Mouse (Mus musculus): ENCODE data around the gene Tigd3. TPM values are rescaled to one million over a fixed set of nuclear protein-coding genes. Genes with fewer than 3 reads are reported as not detected.

The Tigd3 gene
- total RNA-seq, 2 experiments from 2014 or later: 6.5 to 8.1 TPM

DNA sequence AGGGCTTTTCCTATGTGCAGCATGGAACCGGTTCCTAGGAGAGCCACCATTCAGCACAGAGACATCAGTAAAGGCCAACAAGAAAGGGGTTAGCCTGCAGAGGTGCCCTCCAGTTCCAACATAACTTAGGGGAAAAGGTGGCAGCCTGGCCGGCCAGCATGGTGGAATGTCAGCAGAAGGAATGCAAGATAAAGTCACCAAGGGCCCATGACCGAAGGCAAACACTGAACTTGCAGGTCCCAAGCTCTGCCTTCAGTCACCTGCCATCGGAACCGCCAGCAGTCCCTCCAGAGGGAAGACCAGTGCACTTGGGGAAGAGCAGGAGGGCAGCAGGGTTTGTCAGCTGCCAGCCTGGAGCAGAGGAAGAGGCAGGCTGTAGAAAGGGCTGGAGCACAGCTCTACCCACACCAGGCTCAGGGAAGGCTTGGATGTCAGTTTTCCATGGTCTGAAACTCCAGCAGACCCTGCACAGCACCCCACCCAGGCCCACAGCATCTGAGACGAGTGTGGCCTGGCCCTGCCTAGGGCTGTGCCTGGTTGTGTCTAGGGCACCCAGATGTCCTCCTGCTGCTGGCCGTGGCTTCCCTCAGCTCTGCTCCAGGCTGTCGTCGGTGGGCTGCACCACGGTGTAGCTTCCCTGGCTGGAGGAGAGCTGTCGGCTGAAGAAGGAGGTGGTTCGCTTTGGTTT lies 41.8 kb downstream of the Tigd3 start:
- no peak for DNase-seq (ENCODE audit: extremely low spot score in 1 of 2, low spot score in 2 of 2)
- intact Hi-C loops (cut with DNase I): loop anchor here (10.0 kb wide), 1 partner anchor 157 kb away; no protein-coding TSS in a partner anchor

DNA sequence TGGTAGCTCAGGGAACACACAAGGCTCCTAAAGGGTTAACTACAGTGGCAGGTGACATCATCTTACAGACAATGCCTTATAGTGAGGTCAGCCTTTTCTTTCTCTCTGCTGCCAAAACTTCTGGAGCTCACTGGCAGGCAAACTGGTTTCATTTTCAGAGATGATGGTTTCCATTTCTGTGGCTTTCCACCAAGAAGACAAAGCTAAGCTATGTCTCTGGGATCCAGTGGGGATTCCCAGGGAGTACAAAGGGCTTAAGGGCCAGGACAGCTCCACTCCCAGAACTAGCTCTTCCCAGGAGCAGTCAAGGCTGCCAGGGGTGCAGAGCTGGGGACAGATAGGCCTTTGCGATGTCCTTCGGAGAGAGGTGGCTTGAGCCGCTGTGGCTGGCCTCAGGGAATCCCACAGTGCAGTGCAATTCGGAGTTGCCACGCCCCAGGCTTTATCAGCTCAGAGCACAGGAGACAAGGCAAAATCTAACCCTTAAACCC lies 42.4 kb downstream of the Tigd3 start:
- no peak for DNase-seq (ENCODE audit: extremely low spot score in 1 of 2, low spot score in 2 of 2)
- intact Hi-C loops (cut with DNase I): loop anchor here (2.0 to 10.0 kb wide), 2 partner anchors 59 to 157 kb away; no protein-coding TSS in a partner anchor

DNA sequence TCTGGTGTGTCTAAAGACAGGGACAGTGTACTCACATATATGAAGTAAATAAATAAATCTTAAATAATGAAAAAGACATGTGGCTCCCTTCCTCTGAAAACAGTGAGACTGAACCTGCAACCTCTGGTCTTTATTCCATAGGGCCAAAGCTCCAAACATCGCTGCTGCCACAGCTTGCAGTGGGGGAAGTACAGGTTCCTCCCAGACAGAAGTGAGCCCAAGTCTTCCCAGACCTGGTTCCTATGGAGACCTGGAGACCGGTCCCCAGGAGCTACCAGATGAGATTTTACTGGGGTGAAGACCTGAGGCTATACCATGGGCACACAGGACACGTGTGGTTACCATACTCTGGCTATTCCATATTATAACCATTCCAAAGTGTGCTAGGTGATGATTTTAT lies 43.1 kb downstream of the Tigd3 start:
- intact Hi-C loops (cut with DNase I): loop anchor here (2.0 to 10.0 kb wide), 2 partner anchors 58 to 156 kb away; no protein-coding TSS in a partner anchor
- no peak for DNase-seq (ENCODE audit: extremely low spot score in 1 of 2, low spot score in 2 of 2)

DNA sequence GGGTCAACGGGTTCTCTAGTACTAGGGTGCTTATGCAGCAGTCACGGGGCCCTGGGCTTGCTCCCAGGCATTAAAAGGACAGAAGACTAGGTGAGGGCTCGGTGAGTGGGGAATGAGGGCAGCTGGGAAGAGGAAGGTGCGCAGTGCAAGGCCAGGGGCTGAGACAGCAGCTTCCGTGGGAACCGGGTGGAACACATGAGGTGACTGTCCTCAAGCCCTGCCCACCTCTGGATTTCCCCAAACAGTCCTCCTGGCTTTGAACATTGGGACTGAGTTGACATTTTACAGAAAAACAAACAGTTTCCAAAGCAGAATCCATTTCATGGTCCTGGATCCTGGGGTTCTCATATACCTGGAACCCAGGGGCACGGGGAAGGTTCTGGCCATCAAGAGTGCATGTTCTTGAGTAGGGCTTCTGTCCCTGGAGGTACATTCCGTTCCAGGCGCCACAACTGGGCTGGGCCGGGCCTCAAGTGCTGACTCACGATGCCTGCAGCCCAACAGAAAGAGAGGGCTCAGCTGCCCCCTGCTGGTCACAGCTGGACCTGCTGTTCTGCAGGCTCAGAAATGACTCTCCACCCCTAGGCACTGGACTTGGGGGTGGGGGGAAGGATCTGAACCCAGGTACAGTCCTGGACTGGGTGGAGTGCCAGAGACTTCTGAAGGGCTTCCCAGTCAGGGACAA lies 44.0 kb downstream of the Tigd3 start:
- peak; percentile 86 to 95 for DNase-seq (ENCODE audit: extremely low spot score in 1 of 2, low spot score in 2 of 2)
- intact Hi-C loops (cut with DNase I): loop anchor here (2.0 to 10.0 kb wide), 2 partner anchors 57 to 155 kb away; no protein-coding TSS in a partner anchor

DNA sequence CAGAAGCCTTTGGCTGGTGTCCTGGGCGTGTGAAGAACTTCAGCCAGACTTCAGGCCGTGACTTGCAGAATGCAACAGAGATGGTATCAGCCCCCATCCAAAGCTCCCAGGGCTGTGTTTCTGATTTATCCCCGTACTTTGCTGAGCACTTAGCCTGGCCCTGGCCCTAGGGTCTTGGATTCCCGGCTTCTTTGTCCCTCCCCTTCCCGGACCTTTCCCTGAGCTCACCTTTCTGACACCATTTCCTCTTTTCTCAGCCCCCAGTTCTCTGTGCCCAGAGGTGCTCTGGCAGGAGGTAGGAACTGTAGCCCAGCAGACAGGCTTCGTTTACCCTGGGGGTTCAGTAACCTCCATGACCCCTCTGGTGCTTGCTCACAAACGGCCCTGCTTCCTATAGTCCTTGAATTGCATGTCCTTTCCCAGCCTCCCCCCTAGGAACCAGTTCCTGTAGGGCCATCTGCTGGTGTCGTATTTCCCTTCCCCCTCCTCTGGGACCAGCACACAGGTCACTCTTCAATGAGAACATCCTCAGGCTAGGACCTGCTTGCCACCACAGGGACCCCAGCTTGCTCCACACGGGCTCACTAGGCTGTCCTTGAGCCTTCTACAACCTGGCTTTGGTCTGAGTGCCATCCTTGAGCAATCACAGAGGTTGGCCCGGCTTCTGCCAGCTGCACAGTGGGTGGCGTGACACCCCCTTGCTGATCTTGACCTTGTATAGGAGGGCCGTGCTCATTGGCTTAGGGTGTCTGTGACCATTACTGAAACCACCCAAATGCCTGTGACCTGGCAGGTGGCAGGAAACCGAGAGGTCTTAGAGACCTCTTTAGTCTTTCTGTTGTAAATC lies 44.9 kb downstream of the Tigd3 start:
- DNase-seq (ENCODE audit: extremely low spot score in 1 of 2, low spot score in 2 of 2): no peak
- intact Hi-C loops (cut with DNase I): no loop called here

DNA sequence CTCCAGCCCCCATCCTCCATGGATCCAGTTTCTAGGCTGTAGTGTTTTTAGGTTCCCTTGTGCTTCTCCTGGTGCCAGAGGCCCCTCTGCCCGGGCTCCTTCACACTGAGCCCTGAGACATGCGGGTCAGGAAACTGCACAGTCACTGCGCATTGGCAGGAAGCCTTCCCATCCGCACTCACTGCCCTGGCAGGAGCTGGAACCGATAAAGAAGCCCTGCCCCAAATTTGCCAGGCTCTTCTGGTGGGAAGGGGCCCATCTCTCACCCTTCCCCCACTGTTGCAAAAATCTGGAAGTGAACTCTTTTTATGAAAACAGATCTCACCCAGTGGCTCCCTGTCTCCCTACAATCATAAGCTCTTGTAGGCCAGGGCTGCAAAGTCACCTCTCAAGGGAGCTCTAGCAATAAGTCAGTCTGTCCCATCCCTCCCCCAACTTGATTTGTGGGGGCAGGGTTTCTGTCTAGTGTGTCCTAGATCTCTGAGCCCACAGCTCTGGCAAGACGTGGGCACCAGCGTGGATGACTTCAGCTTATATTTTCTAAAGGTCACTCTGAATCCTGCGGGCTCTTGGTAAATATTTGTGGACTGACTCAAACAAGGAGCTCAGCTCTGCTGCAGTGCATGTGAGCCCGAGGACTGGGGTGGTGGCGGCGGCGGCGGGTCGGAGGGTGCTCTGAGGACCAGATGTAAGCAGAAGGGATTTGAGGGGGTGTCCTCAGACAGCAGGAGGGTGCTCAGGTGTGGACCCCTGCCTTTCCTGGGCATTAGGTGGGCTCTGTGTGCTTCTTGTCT lies 45.7 kb downstream of the Tigd3 start:
- intact Hi-C loops (cut with DNase I): no loop called here
- DNase-seq (ENCODE audit: extremely low spot score in 1 of 2, low spot score in 2 of 2): peak in 1 of 2 experiments; percentile 72

DNA sequence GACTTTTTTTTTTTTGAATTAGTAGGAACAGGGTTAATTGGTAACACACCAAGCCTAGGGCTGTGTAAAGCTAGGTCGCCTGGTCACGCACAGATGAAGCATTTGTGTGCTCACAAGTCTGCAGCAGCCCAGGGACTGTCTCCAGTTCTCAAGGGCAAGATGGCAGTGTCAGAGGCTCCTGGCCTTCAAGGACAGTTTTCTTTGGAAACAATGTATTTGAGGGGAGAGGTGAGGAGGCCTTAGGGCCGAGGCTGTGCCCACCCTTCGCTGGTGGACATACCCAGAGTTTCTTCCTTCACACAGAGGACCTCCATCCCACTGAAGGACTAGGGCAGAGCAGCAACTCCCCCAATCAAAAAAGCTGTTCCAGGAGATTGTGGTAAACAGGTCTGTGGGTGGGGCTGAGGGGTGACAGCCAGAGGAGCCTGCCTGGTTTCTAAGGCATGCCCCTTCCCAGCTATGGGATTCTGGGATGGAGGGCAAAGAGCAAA lies 46.6 kb downstream of the Tigd3 start:
- intact Hi-C loops (cut with DNase I): no loop called here
- DNase-seq (ENCODE audit: extremely low spot score in 1 of 2, low spot score in 2 of 2): no peak

DNA sequence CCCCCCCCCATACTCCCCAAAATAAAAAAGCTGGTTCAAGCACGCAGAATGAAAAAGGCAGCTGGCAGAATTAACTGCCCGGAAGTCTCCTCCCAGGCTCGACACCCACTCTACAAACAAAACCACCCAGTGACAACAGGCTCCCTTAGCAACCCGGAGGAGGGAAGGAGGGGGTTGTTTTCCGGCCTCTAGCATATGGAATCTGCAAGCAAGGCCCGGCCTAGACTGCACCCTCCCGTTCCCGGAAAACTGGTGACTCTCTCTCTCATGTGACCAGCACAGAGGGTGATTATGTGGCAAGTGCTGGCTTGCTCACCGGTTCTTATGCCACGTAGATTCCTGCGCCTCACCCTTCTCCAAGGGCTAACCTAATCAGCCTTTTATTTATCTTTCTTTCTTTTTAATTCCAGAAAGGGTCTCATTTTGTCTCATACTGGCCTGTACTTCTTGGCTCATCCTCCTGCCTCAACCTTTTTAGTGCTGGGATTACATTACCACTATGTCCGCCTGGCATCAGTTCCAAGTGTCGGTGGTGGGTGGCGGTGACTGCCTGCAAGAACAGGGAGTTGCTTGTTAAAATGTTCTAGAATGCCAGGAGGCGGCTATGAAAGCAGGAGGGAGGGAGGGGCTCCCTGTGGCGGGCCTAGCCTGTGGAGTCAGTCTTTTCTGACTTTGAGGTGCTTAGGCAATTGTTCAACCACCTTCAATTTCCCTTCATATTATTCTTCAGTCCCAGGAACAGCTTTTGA lies 47.2 kb downstream of the Tigd3 start:
- intact Hi-C loops (cut with DNase I): no loop called here
- DNase-seq (ENCODE audit: extremely low spot score in 1 of 2, low spot score in 2 of 2): peak; percentile 91 to 92

DNA sequence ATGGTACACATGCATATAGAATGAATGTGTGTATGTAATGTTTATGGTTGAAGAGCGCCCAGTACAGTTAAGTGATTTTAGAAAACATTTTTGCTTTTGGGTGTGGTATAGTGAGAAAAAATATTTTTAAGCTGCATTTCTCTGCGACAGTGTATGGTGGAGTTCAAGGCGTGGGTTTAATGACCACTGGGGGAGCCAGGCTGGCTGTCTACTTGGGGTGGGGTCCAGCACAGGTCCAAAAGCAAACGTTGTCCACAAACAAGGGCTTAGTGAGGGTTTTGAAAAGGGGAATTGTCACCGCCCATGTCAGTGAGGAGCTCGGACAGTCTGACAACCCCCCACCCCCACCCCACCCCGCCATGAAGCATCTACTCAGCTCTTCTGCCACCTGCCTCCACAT lies 47.8 kb downstream of the Tigd3 start:
- intact Hi-C loops (cut with DNase I): no loop called here
- peak in 1 of 2 experiments; percentile 57 for DNase-seq (ENCODE audit: extremely low spot score in 1 of 2, low spot score in 2 of 2)

DNA sequence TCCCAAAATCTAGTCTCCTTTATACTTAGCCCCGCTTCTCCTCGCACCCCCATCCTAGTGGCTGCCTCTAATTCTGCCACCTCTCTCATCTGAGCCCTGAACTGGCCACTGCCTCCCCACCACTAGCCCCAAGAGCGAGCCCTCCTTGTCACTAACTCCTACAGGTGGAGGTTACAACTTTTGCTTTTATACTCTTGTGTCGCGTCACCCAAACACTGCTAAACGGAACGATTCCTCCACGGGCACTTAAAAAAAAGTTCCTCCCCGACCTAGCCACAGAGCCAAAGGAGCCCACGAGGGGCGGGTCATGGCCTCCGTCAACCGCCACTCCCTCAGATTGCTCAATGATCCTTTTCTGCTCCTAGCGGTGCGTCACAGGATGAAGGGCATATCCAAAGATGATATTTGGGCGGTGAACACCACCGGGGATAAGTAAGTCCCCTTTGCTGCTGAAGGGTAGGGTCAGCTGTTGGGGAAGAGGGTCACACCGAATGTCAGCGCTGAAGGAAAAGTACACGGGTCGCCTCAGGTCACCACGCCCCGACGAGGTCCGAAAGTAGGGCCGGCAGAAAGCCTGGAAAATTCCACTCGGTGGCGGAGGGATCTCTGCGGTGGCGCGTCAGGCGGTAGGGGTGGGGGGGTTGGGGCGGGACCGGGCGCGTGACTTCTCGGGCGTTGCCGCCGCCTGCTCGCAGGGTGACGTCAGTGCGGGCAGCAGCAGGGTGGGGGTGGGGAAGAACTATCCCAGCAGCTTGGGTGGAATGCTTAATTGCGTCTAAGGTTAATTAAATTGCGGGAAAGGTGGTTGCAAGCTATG lies 48.4 kb downstream of the Tigd3 start:
- intact Hi-C loops (cut with DNase I): loop anchor here (1.0 kb wide), 1 partner anchor 43 kb away; no protein-coding TSS in a partner anchor
- peak; percentile 92 to 98 for DNase-seq (ENCODE audit: extremely low spot score in 1 of 2, low spot score in 2 of 2)

DNA sequence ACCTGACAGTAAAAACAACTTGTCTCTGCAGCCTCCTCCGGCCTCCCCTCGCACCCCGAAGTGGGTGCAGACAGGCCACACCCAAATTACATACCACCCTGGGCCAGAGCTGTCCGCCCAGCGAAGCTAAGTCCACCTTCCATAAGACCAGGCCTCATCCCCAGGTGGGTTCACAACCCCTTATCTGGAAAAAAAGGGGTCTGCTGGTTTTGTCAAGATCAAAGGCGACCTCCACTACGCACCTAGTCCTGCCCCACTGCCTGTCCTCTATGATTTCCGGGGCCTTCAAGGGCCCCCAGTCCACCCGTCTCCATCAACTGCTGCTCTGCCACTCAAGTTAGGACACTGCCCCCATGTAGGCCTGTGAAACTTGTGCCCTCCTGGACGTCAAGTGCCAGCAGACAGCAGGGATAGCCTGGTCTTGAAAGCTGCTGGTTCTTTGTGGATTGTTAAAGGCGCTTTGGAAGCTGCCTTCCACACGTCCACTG lies 49.1 kb downstream of the Tigd3 start:
- no peak for DNase-seq (ENCODE audit: extremely low spot score in 1 of 2, low spot score in 2 of 2)
- intact Hi-C loops (cut with DNase I): loop anchor here (1.0 kb wide), 1 partner anchor 43 kb away; no protein-coding TSS in a partner anchor

DNA sequence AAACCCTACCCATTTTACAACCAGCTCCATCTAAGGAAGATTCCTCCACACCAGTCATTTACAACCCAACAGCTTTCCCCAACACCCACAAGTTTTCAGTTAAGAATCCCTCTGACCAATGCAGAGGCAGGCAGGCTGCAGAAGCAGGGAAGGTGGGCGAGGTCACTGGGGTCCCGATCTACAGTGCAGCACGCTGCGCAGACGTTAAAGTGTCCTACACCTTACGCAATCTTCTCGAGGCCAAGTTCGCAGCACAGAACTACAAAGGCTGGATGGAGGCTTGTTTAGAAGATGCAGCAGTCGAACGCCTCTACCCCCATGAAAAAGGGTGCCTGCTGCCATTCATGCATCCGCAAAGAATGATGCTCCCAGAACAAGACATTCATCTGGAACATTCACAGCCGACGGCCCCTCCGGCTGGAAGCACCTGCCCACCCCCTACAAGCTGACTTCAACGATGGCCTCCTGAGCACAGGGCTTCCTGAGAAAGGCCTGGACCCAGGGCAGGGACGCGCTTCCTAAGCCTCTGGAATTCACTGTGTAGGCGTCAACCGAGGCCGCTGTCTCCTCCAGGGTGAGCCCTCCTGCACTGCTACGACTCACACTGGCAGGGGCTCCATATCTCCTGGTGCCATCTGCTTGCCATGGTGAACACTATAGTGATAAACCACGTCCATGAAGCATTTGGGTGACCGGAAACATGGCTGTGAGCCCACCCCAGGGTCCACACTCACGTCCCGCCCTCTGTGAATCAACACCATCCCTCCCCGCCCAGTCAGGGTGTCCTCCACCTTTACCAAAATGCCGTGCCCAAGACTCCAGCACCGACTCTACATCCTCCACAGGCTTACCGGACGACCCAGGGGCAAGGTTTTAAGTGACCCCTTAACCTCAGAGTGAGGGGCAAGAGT lies 49.9 kb downstream of the Tigd3 start:
- DNase-seq (ENCODE audit: extremely low spot score in 1 of 2, low spot score in 2 of 2): peak in 1 of 2 experiments; percentile 44
- intact Hi-C loops (cut with DNase I): no loop called here

DNA sequence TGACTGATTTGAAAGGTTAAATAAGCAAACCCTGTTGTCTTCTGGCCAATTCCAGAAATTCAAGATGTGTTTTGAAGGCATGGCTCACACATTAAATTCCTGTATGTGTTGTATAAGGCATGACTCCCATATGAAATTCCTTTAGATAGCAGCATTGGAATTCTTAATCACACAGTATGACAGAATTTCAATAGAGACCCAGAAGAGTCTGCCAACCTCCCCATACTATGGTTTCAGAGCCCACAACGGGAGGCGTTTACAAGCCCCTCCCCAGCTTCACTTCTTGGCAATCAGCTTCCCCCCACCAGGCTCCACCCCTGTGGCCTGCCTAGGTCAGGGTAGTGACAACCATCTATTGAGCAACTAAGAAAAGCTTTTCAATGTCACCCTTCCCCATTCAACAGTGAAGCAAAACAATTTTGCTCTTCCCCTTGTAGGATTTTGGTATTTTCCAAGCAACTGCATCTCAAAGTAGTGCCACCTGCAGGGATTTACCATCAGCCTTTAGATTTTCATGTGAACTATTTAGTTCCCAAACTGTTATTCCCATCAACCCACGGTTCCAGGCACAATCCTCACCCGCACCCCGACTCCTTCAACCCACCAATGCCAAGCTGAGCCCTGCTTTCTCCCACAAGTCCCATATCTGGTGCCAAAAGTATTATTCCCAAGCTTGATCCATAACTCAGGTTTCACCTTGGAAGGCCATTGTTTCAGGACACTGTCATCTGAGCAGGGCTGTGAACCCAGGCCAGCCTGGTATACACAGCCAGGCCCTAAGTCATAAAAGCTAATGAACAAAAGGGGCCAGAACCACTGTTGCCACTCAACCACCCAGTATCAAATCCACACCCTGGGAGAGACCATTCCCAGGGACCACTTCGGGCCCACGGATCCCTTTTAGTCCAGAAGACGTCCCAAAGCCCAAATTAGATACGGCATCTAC lies 50.9 kb downstream of the Tigd3 start:
- DNase-seq (ENCODE audit: extremely low spot score in 1 of 2, low spot score in 2 of 2): no peak
- intact Hi-C loops (cut with DNase I): no loop called here

DNA sequence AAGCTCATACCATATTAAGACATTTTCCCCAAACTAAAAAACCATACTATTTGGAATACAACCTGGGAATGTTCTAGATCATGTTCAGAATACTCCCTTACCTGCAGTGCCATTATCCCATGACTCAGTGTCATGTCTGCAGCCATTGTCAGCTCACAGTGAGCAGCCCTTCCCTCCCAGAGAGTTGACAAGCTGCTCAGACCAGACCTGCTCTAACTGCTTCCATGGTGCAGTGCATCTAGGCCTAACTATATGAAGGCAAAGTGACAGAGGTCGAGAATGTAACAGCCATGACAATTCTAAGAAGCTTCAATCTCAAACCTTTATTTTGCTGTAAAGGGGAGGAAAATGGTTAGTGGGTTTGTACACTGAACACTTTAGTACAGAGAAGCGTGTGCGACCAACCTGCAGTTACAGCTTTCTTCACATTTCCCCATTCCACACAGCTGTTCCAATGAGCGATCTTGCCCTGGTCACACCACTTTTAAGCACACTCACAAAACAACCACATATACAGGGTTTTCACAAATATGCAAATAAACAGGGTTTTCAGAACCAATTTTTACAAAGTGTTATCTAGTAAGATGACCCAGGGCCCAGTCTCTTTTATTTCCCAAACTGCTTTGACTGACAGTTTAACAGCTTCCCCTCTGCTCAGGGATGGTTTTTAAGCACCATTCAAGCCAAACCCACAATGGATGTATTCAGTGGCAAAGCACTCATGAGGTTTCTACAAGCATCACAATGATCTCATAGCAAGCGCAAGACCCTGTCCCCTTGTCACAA lies 51.8 kb downstream of the Tigd3 start:
- intact Hi-C loops (cut with DNase I): no loop called here
- no peak for DNase-seq (ENCODE audit: extremely low spot score in 1 of 2, low spot score in 2 of 2)
